Mouse (Mus musculus) E14TG2a.4 (cell line): ENCODE data around the gene Spef1.

Experiments used
- CTCF ChIP-seq: conservative IDR thresholded peaks from 2 replicates; pipeline ENCODE4 v1.5.1; 2014; ENCODE audit warnings: low read length
- NANOG ChIP-seq: IDR thresholded peaks from 2 replicates; pipeline ENCODE4 v1.6.1; 2014; ENCODE audit warnings: borderline replicate concordance, low read length, mixed read lengths
- POU5F1 ChIP-seq: IDR thresholded peaks from 2 replicates; pipeline ENCODE4 v1.6.1; 2014; ENCODE audit warnings: low read length, borderline replicate concordance

- no peak for TF ChIP-seq CTCF
- no peak for TF ChIP-seq NANOG
- TF ChIP-seq POU5F1, result no peak
These were observed 47.8 kb downstream of the Spef1 start for GRCm38 (mm10) chr2:131139287-131139686.
